Mouse (Mus musculus): ENCODE measurements around the gene Nfib. TPM values are rescaled to one million over a fixed set of nuclear protein-coding genes. Genes with fewer than 3 reads are reported as not detected.

Nfib gene
- total and polyA plus RNA-seq, 3 experiments = 32.1 to 121 (median 118) TPM

GRCm38 (mm10) chr4:82573291-82573605 is 132.3 kb downstream of the Nfib start:
- 50% methylated on average over 7 of the region's 7 CpGs for WGBS
- H3K9ac ChIP-seq (ENCODE audit: low read depth, low read length) = no peak overlapping the region
- H3K4me1 ChIP-seq (ENCODE audit: control insufficient read depth, insufficient read depth, low read length) = peaks cover 2% of the 10 kb centered on the region
- TF ChIP-seq POLR2A (IDR thresholded peaks at IDR 0.05; ENCODE audit: insufficient read depth, low read depth, low read length) = no peak
- no peak for TF ChIP-seq CTCF (IDR thresholded peaks at IDR 0.05)
- no peak for TF ChIP-seq EP300 (IDR thresholded peaks at IDR 0.05; ENCODE audit: insufficient read depth, low read depth, low read length)
- no peak overlapping the region for H3K27ac ChIP-seq
- H3K4me3 ChIP-seq = no peak overlapping the region
- no peaks in the 10 kb centered on the region for H3K36me3 ChIP-seq (ENCODE audit: control insufficient read depth, insufficient read depth, low read length)
- H3K79me2 ChIP-seq (replicated peaks; ENCODE audit: control insufficient read depth, insufficient read depth, low read length) = no peaks in the 10 kb centered on the region
- DNase-seq = no peak
- intact Hi-C loops (cut with DNase I) = no loop called here
- no peaks in the 10 kb centered on the region for H3K27me3 ChIP-seq (ENCODE audit: control insufficient read depth, insufficient read depth, low read length)

- H3K27me3 ChIP-seq (ENCODE audit: control insufficient read depth, insufficient read depth, low read length) = no peaks in the 10 kb centered on the region
- DNase-seq = peak; percentile 38 to 58
- H3K4me3 ChIP-seq = no peak overlapping the region
- H3K9ac ChIP-seq (ENCODE audit: low read depth, low read length) = no peak overlapping the region
- intact Hi-C loops (cut with DNase I) = no loop called here
- no peaks in the 10 kb centered on the region for H3K79me2 ChIP-seq (replicated peaks; ENCODE audit: control insufficient read depth, insufficient read depth, low read length)
- H3K27ac ChIP-seq = no peak overlapping the region
- WGBS = 52% methylated on average over 13 of the region's 13 CpGs
- H3K36me3 ChIP-seq (ENCODE audit: control insufficient read depth, insufficient read depth, low read length) = no peaks in the 10 kb centered on the region
- TF ChIP-seq EP300 (IDR thresholded peaks at IDR 0.05; ENCODE audit: insufficient read depth, low read depth, low read length) = no peak
- no peak for TF ChIP-seq CTCF (IDR thresholded peaks at IDR 0.05)
- no peak for TF ChIP-seq POLR2A (IDR thresholded peaks at IDR 0.05; ENCODE audit: insufficient read depth, low read depth, low read length)
- peaks cover 2% of the 10 kb centered on the region for H3K4me1 ChIP-seq (ENCODE audit: control insufficient read depth, insufficient read depth, low read length)
Observed at GRCm38 (mm10) chr4:82572410-82573290, 132.9 kb downstream of the Nfib start.

- no peak overlapping the region for H3K27ac ChIP-seq
- TF ChIP-seq EP300 (IDR thresholded peaks at IDR 0.05; ENCODE audit: insufficient read depth, low read depth, low read length) (no peak), POLR2A (IDR thresholded peaks at IDR 0.05; ENCODE audit: insufficient read depth, low read depth, low read length) (no peak), CTCF (IDR thresholded peaks at IDR 0.05) (no peak)
- H3K4me3 ChIP-seq = no peak overlapping the region
- intact Hi-C loops (cut with DNase I) = no loop called here
- no peak for DNase-seq
- H3K27me3 ChIP-seq (ENCODE audit: control insufficient read depth, insufficient read depth, low read length) = no peaks in the 10 kb centered on the region
- no peaks in the 10 kb centered on the region for H3K4me1 ChIP-seq (ENCODE audit: control insufficient read depth, insufficient read depth, low read length)
- no peaks in the 10 kb centered on the region for H3K36me3 ChIP-seq (ENCODE audit: control insufficient read depth, insufficient read depth, low read length)
- H3K9ac ChIP-seq (ENCODE audit: low read depth, low read length) = no peak overlapping the region
- no peaks in the 10 kb centered on the region for H3K79me2 ChIP-seq (replicated peaks; ENCODE audit: control insufficient read depth, insufficient read depth, low read length)
- WGBS = 95% methylated on average over 2 of the region's 2 CpGs
Observed at GRCm38 (mm10) chr4:82558816-82559215, 146.7 kb downstream of the Nfib start.

GRCm38 (mm10) chr4:82555673-82556171 is 149.8 kb downstream of the Nfib start:
- WGBS = 61% methylated on average over 16 of the region's 16 CpGs
- no peaks in the 10 kb centered on the region for H3K79me2 ChIP-seq (replicated peaks; ENCODE audit: control insufficient read depth, insufficient read depth, low read length)
- TF ChIP-seq CTCF (IDR thresholded peaks at IDR 0.05) (no peak), POLR2A (IDR thresholded peaks at IDR 0.05; ENCODE audit: insufficient read depth, low read depth, low read length) (no peak), EP300 (IDR thresholded peaks at IDR 0.05; ENCODE audit: insufficient read depth, low read depth, low read length) (no peak)
- no peaks in the 10 kb centered on the region for H3K4me1 ChIP-seq (ENCODE audit: control insufficient read depth, insufficient read depth, low read length)
- no peak overlapping the region for H3K4me3 ChIP-seq
- H3K27me3 ChIP-seq (ENCODE audit: control insufficient read depth, insufficient read depth, low read length) = no peaks in the 10 kb centered on the region
- H3K27ac ChIP-seq = no peak overlapping the region; the same call in 1 of the 2 replicates
- intact Hi-C loops (cut with DNase I) = no loop called here
- no peak for DNase-seq
- H3K36me3 ChIP-seq (ENCODE audit: control insufficient read depth, insufficient read depth, low read length) = no peaks in the 10 kb centered on the region
- no peak overlapping the region for H3K9ac ChIP-seq (ENCODE audit: low read depth, low read length)

GRCm38 (mm10) chr4:82553658-82554057 is 151.9 kb downstream of the Nfib start:
- intact Hi-C loops (cut with DNase I) = no loop called here

GRCm38 (mm10) chr4:82552238-82552637 is 153.3 kb downstream of the Nfib start:
- intact Hi-C loops (cut with DNase I) = no loop called here

More at GRCm38 (mm10) chr4:82553658-82554057, 151.9 kb downstream of the Nfib start:
- no peak for TF ChIP-seq CTCF (IDR thresholded peaks at IDR 0.05)
- no peak for TF ChIP-seq EP300 (IDR thresholded peaks at IDR 0.05; ENCODE audit: insufficient read depth, low read depth, low read length)
- TF ChIP-seq POLR2A (IDR thresholded peaks at IDR 0.05; ENCODE audit: insufficient read depth, low read depth, low read length) = no peak
- no peak for DNase-seq
- H3K27ac ChIP-seq = no peak overlapping the region
- H3K4me3 ChIP-seq = no peak overlapping the region
- no peaks in the 10 kb centered on the region for H3K36me3 ChIP-seq (ENCODE audit: control insufficient read depth, insufficient read depth, low read length)
- WGBS = 68% methylated on average over 3 of the region's 3 CpGs
- no peaks in the 10 kb centered on the region for H3K79me2 ChIP-seq (replicated peaks; ENCODE audit: control insufficient read depth, insufficient read depth, low read length)
- H3K4me1 ChIP-seq (ENCODE audit: control insufficient read depth, insufficient read depth, low read length) = no peaks in the 10 kb centered on the region
- H3K27me3 ChIP-seq (ENCODE audit: control insufficient read depth, insufficient read depth, low read length) = no peaks in the 10 kb centered on the region
- no peak overlapping the region for H3K9ac ChIP-seq (ENCODE audit: low read depth, low read length)

More at GRCm38 (mm10) chr4:82552238-82552637, 153.3 kb downstream of the Nfib start:
- Histone ChIP-seq H3K27ac (no peak overlapping the region), H3K9ac (ENCODE audit: low read depth, low read length) (no peak overlapping the region), H3K79me2 (replicated peaks; ENCODE audit: control insufficient read depth, insufficient read depth, low read length) (no peaks in the 10 kb centered on the region), H3K4me3 (no peak overlapping the region), H3K27me3 (ENCODE audit: control insufficient read depth, insufficient read depth, low read length) (no peaks in the 10 kb centered on the region), H3K4me1 (ENCODE audit: control insufficient read depth, insufficient read depth, low read length) (peaks cover 2% of the 10 kb centered on the region; the same call in 1 of the 2 replicates), H3K36me3 (ENCODE audit: control insufficient read depth, insufficient read depth, low read length) (no peaks in the 10 kb centered on the region)
- 61% methylated on average over 7 of the region's 7 CpGs for WGBS
- TF ChIP-seq CTCF (IDR thresholded peaks at IDR 0.05) (no peak), EP300 (IDR thresholded peaks at IDR 0.05; ENCODE audit: insufficient read depth, low read depth, low read length) (no peak), POLR2A (IDR thresholded peaks at IDR 0.05; ENCODE audit: insufficient read depth, low read depth, low read length) (no peak)
- DNase-seq = peak in 1 of 2 experiments; percentile 14

All from heart, adult 2 months (tissue).